Mouse (Mus musculus): ENCODE measurements around the gene Egln2.
A peak's percentile ranks its signal among the peaks of the same experiment; 100 is the strongest.

Egln2 gene

GRCm38 (mm10) chr7:27177942-27178323 lies 11.3 kb upstream of the Egln2 start:
- no peak for DNase-seq (ENCODE audit: inconsistent ontology term)

GRCm38 (mm10) chr7:27174896-27175295 lies 8.3 kb upstream of the Egln2 start:
- no peak for DNase-seq (ENCODE audit: inconsistent ontology term)

GRCm38 (mm10) chr7:27174496-27174895 lies 7.9 kb upstream of the Egln2 start:
- no peak for DNase-seq (ENCODE audit: inconsistent ontology term)

GRCm38 (mm10) chr7:27170981-27171380 lies 4.4 kb upstream of the Egln2 start:
- no peak for DNase-seq (ENCODE audit: inconsistent ontology term)

GRCm38 (mm10) chr7:27168371-27168770 lies 1.8 kb upstream of the Egln2 start:
- DNase-seq (ENCODE audit: inconsistent ontology term), result no peak

GRCm38 (mm10) chr7:27167475-27168094 lies 983 bp upstream of the Egln2 start:
- DNase-seq (ENCODE audit: inconsistent ontology term), result no peak

- DNase-seq (ENCODE audit: inconsistent ontology term), result peak; percentile 93
Observed at GRCm38 (mm10) chr7:27166229-27166613, 381 bp downstream of the Egln2 start.

- peak; percentile 18 for DNase-seq (ENCODE audit: inconsistent ontology term)
Observed at GRCm38 (mm10) chr7:27165696-27166095, 906 bp downstream of the Egln2 start.

- DNase-seq (ENCODE audit: inconsistent ontology term), result no peak
Observed at GRCm38 (mm10) chr7:27165007-27165655, 1.5 kb downstream of the Egln2 start.

- DNase-seq (ENCODE audit: inconsistent ontology term), result no peak
Observed at GRCm38 (mm10) chr7:27164112-27164947, 2.3 kb downstream of the Egln2 start.

GRCm38 (mm10) chr7:27163450-27163805 lies 3.2 kb downstream of the Egln2 start:
- no peak for DNase-seq (ENCODE audit: inconsistent ontology term)

GRCm38 (mm10) chr7:27162780-27163449 lies 3.7 kb downstream of the Egln2 start:
- no peak for DNase-seq (ENCODE audit: inconsistent ontology term)

GRCm38 (mm10) chr7:27161744-27162143 lies 4.9 kb downstream of the Egln2 start:
- peak; percentile 47 for DNase-seq (ENCODE audit: inconsistent ontology term)

GRCm38 (mm10) chr7:27160921-27161320 lies 5.7 kb downstream of the Egln2 start:
- no peak for DNase-seq (ENCODE audit: inconsistent ontology term)

GRCm38 (mm10) chr7:27159882-27160281 lies 6.7 kb downstream of the Egln2 start:
- peak; percentile 90 for DNase-seq (ENCODE audit: inconsistent ontology term)

GRCm38 (mm10) chr7:27159256-27159655 lies 7.3 kb downstream of the Egln2 start:
- no peak for DNase-seq (ENCODE audit: inconsistent ontology term)

- no peak for DNase-seq (ENCODE audit: inconsistent ontology term)
Observed at GRCm38 (mm10) chr7:27158171-27158570, 8.4 kb downstream of the Egln2 start.

GRCm38 (mm10) chr7:27156005-27156404 lies 10.6 kb downstream of the Egln2 start:
- DNase-seq (ENCODE audit: inconsistent ontology term), result no peak

- DNase-seq (ENCODE audit: inconsistent ontology term), result no peak
Observed at GRCm38 (mm10) chr7:27153205-27153764, 13.3 kb downstream of the Egln2 start, which contains the start of gene Cyp2t4. Gene Cyp2t4, plus strand, starts transcription at chr7:27153714.

GRCm38 (mm10) chr7:27136410-27136996 lies 30.1 kb downstream of the Egln2 start:
- no peak for DNase-seq (ENCODE audit: inconsistent ontology term)

- DNase-seq (ENCODE audit: inconsistent ontology term), result no peak
Observed at GRCm38 (mm10) chr7:27133757-27134156, 32.8 kb downstream of the Egln2 start.
